ENCODE assay signal across 29 mouse cellular contexts in the genomic region with DNA sequence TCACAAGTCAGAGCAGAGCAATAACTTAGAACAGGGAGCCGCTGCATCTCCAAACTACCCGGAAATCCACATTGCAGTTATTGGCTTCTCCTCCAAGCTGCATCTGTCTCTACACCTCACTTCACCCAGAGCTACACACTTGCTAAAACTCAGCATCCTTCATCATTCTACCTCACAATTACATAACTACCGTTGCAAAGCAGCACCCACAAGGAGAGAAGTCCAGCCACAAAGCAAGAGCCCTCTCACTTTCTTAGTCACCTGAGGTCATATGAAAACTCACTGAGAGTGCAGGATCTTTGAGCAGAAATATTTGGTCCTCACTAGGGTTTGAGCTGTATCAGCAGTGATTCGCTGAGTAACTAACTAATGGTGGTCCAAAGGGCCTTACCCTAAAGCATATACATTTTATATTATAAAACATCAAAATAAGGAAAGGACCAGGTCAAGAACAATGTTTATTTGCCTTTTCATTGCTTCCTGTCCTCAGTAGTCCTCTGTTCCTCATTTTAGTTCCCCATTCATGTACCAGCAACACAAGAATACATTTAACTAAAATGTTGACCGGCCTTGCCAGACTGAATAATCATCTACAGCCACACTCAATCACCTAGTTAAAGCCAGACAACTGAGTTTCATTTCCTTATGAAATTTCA. TPM values are rescaled to one million over a fixed set of nuclear protein-coding genes. Genes with fewer than 3 reads are reported as not detected.
DNase-seq lines count a peak whose midpoint lies in the region; ATAC-seq and TF ChIP-seq lines count a peak whose summit lies in the region.
"Had no signal": no experiment of that assay in that cellular context is flagged by ENCODE, and none has a peak within 500 bp of the region (broad histone marks: within the 10 kb centered on the region; RNA-seq: fewer than 3 reads in every experiment).

No protein-coding gene starts in this region.

- no peaks in the 10 kb centered on the region for H3K9me3 ChIP-seq in MEL (replicated peaks; ENCODE audit: insufficient read depth, low read length)
- H3K9me3 ChIP-seq: embryonic facial prominence, embryonic 13.5 days; heart, embryonic 15.5 days; liver, embryonic 15.5 days; lung, embryonic 15.5 days; midbrain, embryonic 12.5 days; neural tube, embryonic 13.5 days had no signal

- no peak for TF ChIP-seq EP300 in MEL (IDR thresholded peaks at IDR 0.05; ENCODE audit: low read depth in 1 of 2, low read length in 2 of 2)

- H3K9ac ChIP-seq in MEL (ENCODE audit: control insufficient read depth, low read depth, low read length, poor library complexity, severe bottlenecking), result no peak overlapping the region
- H3K9ac ChIP-seq: embryonic facial prominence, embryonic 13.5 days; heart, embryonic 15.5 days; hindbrain, embryonic 12.5 days; liver, embryonic 15.5 days; lung, embryonic 15.5 days; midbrain, embryonic 12.5 days; neural tube, embryonic 13.5 days had no signal

- no peaks in the 10 kb centered on the region; a peak in 1 of 4 replicates for H3K36me3 ChIP-seq in MEL (ENCODE audit: control insufficient read depth in 1 of 2, insufficient read depth in 2 of 2, low read length in 2 of 2)
- no peaks in the 10 kb centered on the region for H3K36me3 ChIP-seq in splenic B cell, adult 2 months (ENCODE audit: control insufficient read depth, insufficient read depth, low read length, poor library complexity, severe bottlenecking)
- H3K36me3 ChIP-seq: embryonic facial prominence, embryonic 13.5 days; heart, embryonic 15.5 days; hindbrain, embryonic 12.5 days; liver, embryonic 15.5 days; lung, embryonic 15.5 days; midbrain, embryonic 12.5 days; neural tube, embryonic 13.5 days had no signal

- H3K27me3 ChIP-seq in MEL (ENCODE audit: control insufficient read depth in 1 of 2, insufficient read depth in 2 of 2, low read length in 2 of 2), result peaks cover 0 to 3% of the 10 kb centered on the region in 2 experiments; a peak in 2 of 4 replicates
- no peaks in the 10 kb centered on the region for H3K27me3 ChIP-seq in splenic B cell, adult 2 months (ENCODE audit: control insufficient read depth, insufficient read depth, low read length, poor library complexity, severe bottlenecking)
- H3K27me3 ChIP-seq: embryonic facial prominence, embryonic 13.5 days; heart, embryonic 15.5 days; hindbrain, embryonic 12.5 days; liver, embryonic 15.5 days; lung, embryonic 15.5 days; midbrain, embryonic 12.5 days; neural tube, embryonic 13.5 days had no signal

- no peak for TF ChIP-seq RAD21 in MEL (IDR thresholded peaks at IDR 0.05; ENCODE audit: low read depth, low read length)

- no peaks in the 10 kb centered on the region for H3K79me2 ChIP-seq in MEL (ENCODE audit: control insufficient read depth, insufficient read depth, low read length, poor library complexity)

- no peak for TF ChIP-seq POLR2A in MEL (IDR thresholded peaks at IDR 0.05; ENCODE audit: control insufficient read depth in 1 of 2, insufficient read depth in 1 of 2, low read depth in 1 of 2, low read length in 2 of 2, poor library complexity in 1 of 2)

- ATAC-seq in hematopoietic stem cell, adult 5-6 weeks (replicated peaks in 1 of 2; ENCODE audit: insufficient read depth in 1 of 2, low FRiP score in 2 of 2, low TSS enrichment in 1 of 2, low read depth in 1 of 2, poor library complexity in 2 of 2, severe bottlenecking in 2 of 2), result peak; percentile 79 to 85
- ATAC-seq: forebrain, embryonic 16.5 days; hindbrain, postnatal 0 days; intestine, embryonic 16.5 days had no signal

- TF ChIP-seq CTCF in MEL (IDR thresholded peaks at IDR 0.05 in 2 of 3, conservative IDR thresholded peaks at IDR 0.05 in 1 of 3; ENCODE audit: control insufficient read depth in 1 of 3, insufficient read depth in 1 of 3, low read depth in 2 of 3, low read length in 3 of 3, poor library complexity in 1 of 3, severe bottlenecking in 1 of 3), result no peak

- peaks cover 0 to 2% of the 10 kb centered on the region in 2 experiments; a peak in 1 of 4 replicates for H3K4me1 ChIP-seq in MEL (ENCODE audit: control insufficient read depth in 1 of 2, insufficient read depth in 2 of 2, low read length in 2 of 2)
- H3K4me1 ChIP-seq: embryonic facial prominence, embryonic 13.5 days; heart, embryonic 15.5 days; hindbrain, embryonic 12.5 days; liver, embryonic 15.5 days; lung, embryonic 15.5 days; midbrain, embryonic 12.5 days; neural tube, embryonic 13.5 days had no signal

- no peak overlapping the region for H3K4me3 ChIP-seq in MEL (ENCODE audit: control insufficient read depth in 1 of 2, insufficient read depth in 1 of 2, low read depth in 2 of 2, low read length in 2 of 2)
- H3K4me3 ChIP-seq: embryonic facial prominence, embryonic 13.5 days; gastrocnemius, adult 2 months; heart, embryonic 15.5 days; hindbrain, embryonic 12.5 days; liver, embryonic 15.5 days; lung, embryonic 15.5 days; midbrain, embryonic 12.5 days; neural tube, embryonic 13.5 days had no signal

- peak; percentile 64 to 71 for DNase-seq in spleen, postnatal 36 days (ENCODE audit: low spot score in 2 of 2)
- DNase-seq in spleen, postnatal 14 days (ENCODE audit: low spot score in 2 of 2), result no peak
- peak; percentile 37 for DNase-seq in MEL (ENCODE audit: low read depth, low spot score)
- peak; percentile 74 for DNase-seq in splenic B cell, adult 2 months (ENCODE audit: low read depth, low spot score)
- no peak for DNase-seq in kidney, adult 8-10 months
- no peak for DNase-seq in adrenal gland, adult 2 months
- DNase-seq in adrenal gland, adult 18-20 months (ENCODE audit: low spot score in 2 of 2), result no peak
- DNase-seq: adrenal gland, postnatal 10 days; cerebellum, adult 11-12 months; cerebellum, adult 9-11 months; gastrocnemius, adult 2 months; kidney, adult 9 months; kidney, postnatal 10 days; layer of hippocampus, adult 9-11 months; liver; retina, postnatal 1 day; right cerebral cortex, postnatal 14 days; thymus, postnatal 4 days had no signal

- no peak overlapping the region for H3K27ac ChIP-seq in MEL (ENCODE audit: control insufficient read depth, low read depth, low read length)
- H3K27ac ChIP-seq: embryonic facial prominence, embryonic 13.5 days; gastrocnemius, adult 2 months; heart, embryonic 15.5 days; hindbrain, embryonic 12.5 days; hindbrain, postnatal 0 days; liver, embryonic 15.5 days; lung, embryonic 15.5 days; midbrain, embryonic 12.5 days; neural tube, embryonic 13.5 days had no signal

TF ChIP-seq in MEL, 35 proteins besides CTCF, POLR2A, EP300 and RAD21:
- TF ChIP-seq MAZ (IDR thresholded peaks at IDR 0.05; ENCODE audit: low read depth, low read length) (no peak), HCFC1 (IDR thresholded peaks at IDR 0.05; ENCODE audit: low read depth, low read length) (no peak), ZNF384 (IDR thresholded peaks at IDR 0.05; ENCODE audit: low read depth, low read length) (no peak)

RNA-seq across cellular contexts. Expression of a gene that starts 12.0 kb away (rescaled TPM):
- 1.8 and 3.4 TPM in 2 replicates for total RNA-seq in MEL (2012; rRNA removed)
- polyA plus RNA-seq in MEL (2012; ENCODE audit: insufficient read depth in 1 of 2, insufficient read length in 2 of 2, low read depth in 1 of 2, low replicate concordance in 2 of 2, missing spikeins in 1 of 2), result 1 to 10 TPM in 1 of 2 experiments, not detected in 1; 2.5 TPM
- 127 and 182 TPM in 2 replicates for total RNA-seq in hematopoietic stem cell, adult 5-6 weeks (2017)
- 10 to 100 TPM; 62.6 to 64.3 TPM for total RNA-seq in adrenal gland, adult 2 months (2021)
- 3.5 and 3.7 TPM in 2 replicates for polyA plus RNA-seq in adrenal gland, adult 2 months (2012; rRNA removed)
- 10 to 100 TPM; 50.1 to 53.9 TPM for total RNA-seq in adrenal gland, adult 18-20 months (2021)

RNA-seq across cellular contexts. Expression of a gene that starts 55.5 kb away (rescaled TPM):
- total RNA-seq in MEL (2012; rRNA removed), result 12.7 and 13.3 TPM in 2 replicates
- 10 to 100 TPM in 1 of 2 experiments, not detected in 1; 23.2 TPM for polyA plus RNA-seq in MEL (2012; ENCODE audit: insufficient read depth in 1 of 2, insufficient read length in 2 of 2, low read depth in 1 of 2, low replicate concordance in 2 of 2, missing spikeins in 1 of 2)
- 26.5 and 30.3 TPM in 2 replicates for total RNA-seq in hematopoietic stem cell, adult 5-6 weeks (2017)
- 10 to 100 TPM; 24.8 to 33.7 TPM for total RNA-seq in adrenal gland, adult 2 months (2021)
- 16.6 and 20.4 TPM in 2 replicates for polyA plus RNA-seq in adrenal gland, adult 2 months (2012; rRNA removed)
- total RNA-seq in adrenal gland, adult 18-20 months (2021), result 10 to 100 TPM; 17.1 to 25.6 TPM

Comparison
In these comparisons a context has a peak if more than half of its experiments do, and no peak if none do; other contexts are left out.
1. DNase-seq: peak in spleen, postnatal 36 days (2 of 2), MEL (single experiment) and splenic B cell, adult 2 months (single experiment); none in spleen, postnatal 14 days (0 of 2), kidney, adult 8-10 months (0 of 2), adrenal gland, adult 2 months (single experiment) and adrenal gland, adult 18-20 months (0 of 2).
2. RNA of a gene that starts 12.0 kb away (total RNA-seq): 127 to 182 TPM in hematopoietic stem cell, adult 5-6 weeks, 62.6 to 64.3 TPM in adrenal gland, adult 2 months and 50.1 to 53.9 TPM in adrenal gland, adult 18-20 months; 1.8 to 3.4 TPM in MEL; every median in the first group is over 10 times any median in the second.